10 mouse cellular contexts compared by ENCODE assay signal in genomic region chr15:101086956-101087355, GRCm38 (mm10). TPM values are rescaled to one million over a fixed set of nuclear protein-coding genes. Genes with fewer than 3 reads are reported as not detected.
DNase-seq lines count a peak whose midpoint lies in the region; ATAC-seq and TF ChIP-seq lines count a peak whose summit lies in the region.
"Had no signal": no experiment of that assay in that cellular context is flagged by ENCODE, and none has a peak within 500 bp of the region (broad histone marks: within the 10 kb centered on the region; RNA-seq: fewer than 3 reads in every experiment).

No protein-coding gene starts in this region.

- no peaks in the 10 kb centered on the region for H3K36me3 ChIP-seq in C2C12 (ENCODE audit: control insufficient read depth, insufficient read depth)
- H3K36me3 ChIP-seq in embryonic facial prominence, embryonic 13.5 days: no peaks in the 10 kb centered on the region
- H3K36me3 ChIP-seq in limb, embryonic 10.5 days: no peaks in the 10 kb centered on the region
- H3K36me3 ChIP-seq: hindbrain, embryonic 13.5 days had no signal

- no peak for TF ChIP-seq CTCF in C2C12 (IDR thresholded peaks at IDR 0.05; ENCODE audit: control insufficient read depth, insufficient read depth, insufficient read length)

- H3K27ac ChIP-seq in embryonic facial prominence, embryonic 13.5 days: peak overlapping the region; percentile 75
- H3K27ac ChIP-seq in limb, embryonic 10.5 days: 0 out of 2 replicates have a peak overlapping the region, but pooled peaks have one; percentile 21
- H3K27ac ChIP-seq: forebrain, embryonic 13.5 days; hindbrain, embryonic 13.5 days had no signal

- WGBS in embryonic facial prominence, embryonic 13.5 days: 59% methylated on average over 3 of the region's 3 CpGs
- WGBS in limb, embryonic 10.5 days: 75% methylated on average over 3 of the region's 3 CpGs

- H3K4me3 ChIP-seq in C2C12 (ENCODE audit: insufficient read depth, poor library complexity, severe bottlenecking): no peak overlapping the region
- no peak overlapping the region for H3K4me3 ChIP-seq in embryonic facial prominence, embryonic 13.5 days
- H3K4me3 ChIP-seq in limb, embryonic 10.5 days: no peak overlapping the region
- H3K4me3 ChIP-seq: forebrain, embryonic 13.5 days; hindbrain, embryonic 13.5 days had no signal

- H3K9ac ChIP-seq in embryonic facial prominence, embryonic 13.5 days: no peak overlapping the region; the same call in 1 of the 2 replicates
- H3K9ac ChIP-seq: forebrain, embryonic 13.5 days; hindbrain, embryonic 13.5 days had no signal

- no peak overlapping the region for H3K4me2 ChIP-seq in embryonic facial prominence, embryonic 13.5 days
- H3K4me2 ChIP-seq: forebrain, embryonic 13.5 days; hindbrain, embryonic 13.5 days had no signal

- ATAC-seq in embryonic facial prominence, embryonic 13.5 days (ENCODE audit: insufficient number of reproducible peaks, insufficient read depth, low FRiP score, low TSS enrichment, low read depth): no peak
- ATAC-seq: forebrain, embryonic 13.5 days had no signal

- no peaks in the 10 kb centered on the region for H3K9me3 ChIP-seq in embryonic facial prominence, embryonic 13.5 days
- no peaks in the 10 kb centered on the region for H3K9me3 ChIP-seq in limb, embryonic 10.5 days (replicated peaks)
- H3K9me3 ChIP-seq: forebrain, embryonic 13.5 days; hindbrain, embryonic 13.5 days had no signal

- no peaks in the 10 kb centered on the region for H3K79me2 ChIP-seq in C2C12 (ENCODE audit: control insufficient read depth, insufficient read depth)

- no peak overlapping the region for H3ac ChIP-seq in C2C12 (ENCODE audit: control insufficient read depth, insufficient read length, low read depth)

- peaks cover 16% of the 10 kb centered on the region for H3K4me1 ChIP-seq in embryonic facial prominence, embryonic 13.5 days
- peaks cover 46% of the 10 kb centered on the region for H3K4me1 ChIP-seq in limb, embryonic 10.5 days

- H3K79me3 ChIP-seq in C2C12 (ENCODE audit: low read depth): no peaks in the 10 kb centered on the region

- peaks cover 43% of the 10 kb centered on the region for H3K27me3 ChIP-seq in C2C12 (ENCODE audit: control insufficient read depth, insufficient read depth, insufficient read length)
- no peaks in the 10 kb centered on the region for H3K27me3 ChIP-seq in embryonic facial prominence, embryonic 13.5 days
- H3K27me3 ChIP-seq in limb, embryonic 10.5 days (ENCODE audit: low read depth, poor library complexity, severe bottlenecking): no peaks in the 10 kb centered on the region
- H3K27me3 ChIP-seq: hindbrain, embryonic 13.5 days had no signal

- peak; percentile 84 for DNase-seq in 3T3-L1 (ENCODE audit: low read depth, low spot score)
- no peak for DNase-seq in limb, embryonic 10.5 days (ENCODE audit: low spot score)
- DNase-seq in frontal cortex, postnatal 25 days (ENCODE audit: low spot score in 2 of 2): no peak
- DNase-seq in embryo, embryonic 10 days (ENCODE audit: low spot score): no peak
- DNase-seq in layer of hippocampus, adult 11-12 months (ENCODE audit: low spot score): no peak

TF ChIP-seq in C2C12, 6 proteins besides CTCF, POLR2A, EP300 and RAD21:
- TF ChIP-seq MAX (IDR thresholded peaks at IDR 0.05): no peak
- TF ChIP-seq CEBPB (IDR thresholded peaks at IDR 0.05; ENCODE audit: low read depth): peak; percentile 50
- no peak for TF ChIP-seq MYOD1 (IDR thresholded peaks at IDR 0.05; ENCODE audit: control insufficient read depth, insufficient read length, low read depth)
- TF ChIP-seq MYOG (IDR thresholded peaks at IDR 0.05; ENCODE audit: control insufficient read depth, extremely low read depth, insufficient read length): no peak

RNA-seq across cellular contexts. Expression of gene Fignl2, which starts 8.6 kb away (rescaled TPM):
- polyA plus RNA-seq in C2C12 (2012; fragmentation: generic; extraction: Trizol): 0.01 TPM
- polyA plus RNA-seq in embryonic facial prominence, embryonic 13.5 days (2015; fragmentation: Nextera tagmentation; extraction: Ambion mirVana): 0.21 and 0.28 TPM in 2 replicates
- 0.98 and 1.9 TPM in 2 replicates for polyA plus RNA-seq in limb, embryonic 10.5 days (2016; fragmentation: Nextera tagmentation; extraction: Ambion mirVana)
- polyA plus RNA-seq: forebrain, embryonic 13.5 days had no signal

RNA-seq across cellular contexts. Expression of gene Ankrd33, which starts 28.6 kb away (rescaled TPM):
- polyA plus RNA-seq in C2C12 (2012; fragmentation: generic; extraction: Trizol): not detected
- not detected in 2 replicates for polyA plus RNA-seq in embryonic facial prominence, embryonic 13.5 days (2015; fragmentation: Nextera tagmentation; extraction: Ambion mirVana)
- not detected in 2 replicates for polyA plus RNA-seq in limb, embryonic 10.5 days (2016; fragmentation: Nextera tagmentation; extraction: Ambion mirVana)
- polyA plus RNA-seq: forebrain, embryonic 13.5 days; hindbrain, embryonic 13.5 days; stomach, embryonic 16.5 days had no signal

RNA-seq across cellular contexts. Expression of gene Gm47841, which starts 39.8 kb away (rescaled TPM):
- polyA plus RNA-seq in C2C12 (2012; fragmentation: generic; extraction: Trizol): not detected
- polyA plus RNA-seq in embryonic facial prominence, embryonic 13.5 days (2015; fragmentation: Nextera tagmentation; extraction: Ambion mirVana): not detected in 2 replicates
- polyA plus RNA-seq in limb, embryonic 10.5 days (2016; fragmentation: Nextera tagmentation; extraction: Ambion mirVana): not detected in 2 replicates
- polyA plus RNA-seq: forebrain, embryonic 13.5 days; hindbrain, embryonic 13.5 days; stomach, embryonic 16.5 days had no signal

RNA-seq across cellular contexts. Expression of gene Acvrl1, which starts 41.4 kb away (rescaled TPM):
- polyA plus RNA-seq in C2C12 (2012; fragmentation: generic; extraction: Trizol): 0.05 TPM
- polyA plus RNA-seq in embryonic facial prominence, embryonic 13.5 days (2015; fragmentation: Nextera tagmentation; extraction: Ambion mirVana): 9.9 and 10.1 TPM in 2 replicates
- polyA plus RNA-seq in limb, embryonic 10.5 days (2016; fragmentation: Nextera tagmentation; extraction: Ambion mirVana): 7.2 and 8.3 TPM in 2 replicates
